ENCODE assay signal across 1 mouse cellular context in the genomic region with DNA sequence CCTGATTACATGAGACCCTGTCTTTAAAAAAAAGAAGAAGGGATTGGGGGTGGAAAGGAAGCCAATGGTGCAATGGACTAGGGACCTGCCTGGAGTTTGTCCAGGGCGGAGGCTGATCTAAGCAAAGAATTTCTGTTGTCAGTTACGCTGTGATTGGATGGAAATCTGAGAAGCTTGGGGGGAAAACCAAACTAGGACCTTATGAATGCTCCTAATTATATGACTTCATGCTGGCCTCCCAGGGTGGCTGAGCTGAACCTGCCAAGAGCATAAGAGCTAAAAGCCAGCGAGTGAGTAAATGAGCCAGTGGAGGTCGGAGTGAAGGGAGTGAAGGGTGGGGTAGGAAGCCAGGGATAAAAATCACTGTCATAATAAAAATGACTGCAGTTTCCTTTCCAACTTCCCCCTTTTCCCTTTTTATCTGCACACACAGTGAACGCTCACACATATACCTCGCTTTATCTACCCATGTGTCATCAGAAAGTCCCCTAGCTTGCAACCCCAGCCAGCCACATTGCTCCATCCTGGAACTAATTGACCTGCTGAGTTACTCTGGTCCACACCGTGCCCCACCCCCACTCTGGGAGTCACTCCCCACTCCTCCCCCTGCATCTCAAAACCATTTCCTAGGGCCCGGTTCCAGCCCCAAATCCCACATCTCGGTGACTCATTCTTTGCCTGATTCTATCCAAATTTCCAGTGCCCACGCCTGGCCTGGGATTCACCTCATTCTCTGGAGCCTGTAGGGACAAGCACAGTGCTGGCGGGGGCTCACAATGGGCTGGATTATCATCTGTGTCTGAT.
TF ChIP-seq lines count a peak whose summit lies in the region.

No protein-coding gene starts in this region.

TF ChIP-seq in MEL, 35 proteins besides CTCF, POLR2A, EP300 and RAD21:
- TF ChIP-seq RCOR1 (IDR thresholded peaks at IDR 0.05; ENCODE audit: low read depth, low read length) (peak; percentile 83), TCF12 (IDR thresholded peaks at IDR 0.05; ENCODE audit: low read depth, low read length) (0 out of 2 replicates have a peak, but pooled peaks have one; percentile 22), E2F4 (IDR thresholded peaks at IDR 0.05; ENCODE audit: borderline replicate concordance, low read depth, low read length) (no peak), GATA1 (IDR thresholded peaks at IDR 0.05; ENCODE audit: low read depth, low read length) (peak; percentile 76), GABPA (IDR thresholded peaks at IDR 0.05; ENCODE audit: low read depth, low read length) (no peak), SMC3 (IDR thresholded peaks at IDR 0.05; ENCODE audit: low read depth, low read length) (no peak), TAL1 (IDR thresholded peaks at IDR 0.05; ENCODE audit: low read length) (peak; percentile 26; the same call in 1 of the 2 replicates)
TF ChIP-seq in MEL: peak in this region for 4.
